Mouse (Mus musculus): ENCODE data around the gene Eef1a1.
A peak's percentile ranks its signal among the peaks of the same experiment; 100 is the strongest.
"Not testable (repeated sequence)": the region's sequence is repeated elsewhere in the genome, so short reads cannot be mapped to it uniquely, and the experiment has no call there.

Eef1a1 gene

DNA sequence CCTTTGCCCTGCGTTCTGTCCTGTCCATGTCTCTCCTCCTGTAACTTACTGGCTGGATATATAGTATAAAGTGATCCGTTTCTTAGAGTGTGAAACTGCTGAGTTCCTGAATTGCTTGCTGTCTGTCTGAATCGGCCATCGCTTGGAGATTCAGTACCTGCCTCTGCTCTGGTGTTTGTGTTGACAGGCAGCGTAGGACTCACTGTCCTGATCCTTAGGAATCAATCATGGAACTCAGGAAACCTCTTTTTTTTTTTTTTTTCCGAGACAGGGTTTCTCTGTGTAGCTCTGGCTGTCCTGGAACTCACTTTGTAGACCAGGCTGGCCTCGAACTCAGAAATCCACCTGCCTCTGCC is 17.7 kb upstream of the Eef1a1 start:
- no peak for DNase-seq

DNA sequence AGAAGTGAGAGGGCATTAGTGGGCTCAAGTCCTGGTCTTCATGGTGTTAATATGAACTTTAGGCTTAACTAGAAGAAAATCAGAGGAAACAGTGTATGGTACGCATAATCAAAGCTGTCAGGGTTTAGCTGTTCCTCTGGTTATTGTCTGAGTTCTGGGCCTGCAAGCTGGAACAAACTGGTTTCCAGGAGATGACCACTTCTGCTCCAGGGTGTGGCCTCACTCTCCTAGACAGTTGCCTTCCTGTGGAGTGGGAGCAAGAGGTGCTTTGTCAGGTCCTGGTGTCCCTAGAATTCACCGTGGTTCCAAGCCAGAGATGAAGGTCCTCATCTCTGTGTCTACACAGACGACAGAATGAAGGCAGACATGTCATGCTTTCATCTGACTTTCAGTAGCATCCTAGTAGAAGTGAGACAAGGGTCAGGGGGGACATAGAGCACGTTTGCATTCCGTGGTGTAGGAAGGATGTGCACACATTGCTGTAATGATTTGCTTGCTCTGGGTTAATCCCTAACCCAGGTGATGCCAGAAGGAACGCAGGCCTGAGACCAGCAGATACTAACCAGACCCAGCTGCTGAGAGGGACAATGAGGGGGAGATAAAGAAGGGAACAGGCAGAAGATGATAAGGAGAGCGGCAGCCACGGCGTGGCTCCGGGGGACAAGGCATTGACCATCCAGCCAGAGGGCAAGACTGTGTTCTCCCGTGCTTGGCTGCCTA is 17.2 kb upstream of the Eef1a1 start:
- peak; percentile 68 for DNase-seq

DNA sequence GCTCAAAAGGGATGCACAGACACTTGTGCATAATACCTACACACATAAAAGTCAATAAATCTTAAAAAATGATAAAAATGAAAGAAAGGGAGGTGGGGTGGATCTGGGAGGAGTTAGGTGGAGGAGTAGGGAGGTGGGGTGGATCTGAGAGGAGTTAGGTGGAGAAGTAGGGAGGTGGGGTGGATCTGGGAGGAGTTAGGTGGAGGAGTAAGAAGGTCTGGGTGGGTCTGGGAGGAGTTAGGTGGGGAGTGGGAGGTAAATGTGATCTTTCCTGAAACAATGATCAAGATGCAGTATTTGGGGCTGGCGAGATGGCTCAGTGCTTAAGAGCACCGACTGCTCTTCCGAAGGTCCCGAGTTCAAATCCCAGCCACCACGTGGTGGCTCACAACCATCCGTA is 16.3 kb upstream of the Eef1a1 start:
- no peak for DNase-seq

DNA sequence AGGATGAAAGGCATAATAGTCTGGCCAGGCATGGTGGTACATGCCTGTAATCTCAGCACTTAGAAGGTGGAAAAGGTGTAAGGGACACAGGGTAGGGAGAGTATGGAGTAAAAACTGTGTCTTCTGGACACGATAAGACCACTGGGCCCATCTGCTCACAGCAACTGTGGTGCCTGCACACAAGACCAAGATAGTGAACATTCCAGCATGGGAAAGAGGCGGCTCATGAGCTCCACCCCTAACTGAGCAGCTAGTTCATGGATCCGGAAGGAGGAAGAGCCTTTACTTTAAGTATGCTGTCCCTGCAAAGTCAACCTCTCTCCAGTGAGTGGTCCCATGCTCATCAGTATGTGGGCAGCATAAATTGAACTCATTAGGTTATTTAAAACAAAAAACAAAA is 15.7 kb upstream of the Eef1a1 start:
- DNase-seq = no peak

DNA sequence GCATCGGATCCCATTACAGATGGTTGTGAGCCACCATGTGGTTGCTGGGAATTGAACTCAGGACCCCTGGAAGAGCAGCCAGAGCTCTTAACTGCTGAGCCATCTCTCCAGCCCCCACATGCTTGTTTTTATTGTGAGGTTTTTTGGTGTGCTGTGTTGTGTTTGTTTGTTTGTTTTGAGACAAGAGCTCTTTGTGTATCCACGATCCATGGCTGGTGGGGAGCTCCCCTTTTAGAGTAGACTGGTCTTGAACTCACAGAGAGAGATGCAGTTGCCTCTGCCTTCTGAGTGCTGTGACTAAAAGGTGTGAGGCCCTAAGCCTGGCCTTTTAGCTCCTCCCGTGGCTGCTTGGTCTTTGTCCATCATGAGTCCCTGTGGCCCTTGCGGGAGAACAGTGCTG is 15.2 kb upstream of the Eef1a1 start:
- no peak for DNase-seq

DNA sequence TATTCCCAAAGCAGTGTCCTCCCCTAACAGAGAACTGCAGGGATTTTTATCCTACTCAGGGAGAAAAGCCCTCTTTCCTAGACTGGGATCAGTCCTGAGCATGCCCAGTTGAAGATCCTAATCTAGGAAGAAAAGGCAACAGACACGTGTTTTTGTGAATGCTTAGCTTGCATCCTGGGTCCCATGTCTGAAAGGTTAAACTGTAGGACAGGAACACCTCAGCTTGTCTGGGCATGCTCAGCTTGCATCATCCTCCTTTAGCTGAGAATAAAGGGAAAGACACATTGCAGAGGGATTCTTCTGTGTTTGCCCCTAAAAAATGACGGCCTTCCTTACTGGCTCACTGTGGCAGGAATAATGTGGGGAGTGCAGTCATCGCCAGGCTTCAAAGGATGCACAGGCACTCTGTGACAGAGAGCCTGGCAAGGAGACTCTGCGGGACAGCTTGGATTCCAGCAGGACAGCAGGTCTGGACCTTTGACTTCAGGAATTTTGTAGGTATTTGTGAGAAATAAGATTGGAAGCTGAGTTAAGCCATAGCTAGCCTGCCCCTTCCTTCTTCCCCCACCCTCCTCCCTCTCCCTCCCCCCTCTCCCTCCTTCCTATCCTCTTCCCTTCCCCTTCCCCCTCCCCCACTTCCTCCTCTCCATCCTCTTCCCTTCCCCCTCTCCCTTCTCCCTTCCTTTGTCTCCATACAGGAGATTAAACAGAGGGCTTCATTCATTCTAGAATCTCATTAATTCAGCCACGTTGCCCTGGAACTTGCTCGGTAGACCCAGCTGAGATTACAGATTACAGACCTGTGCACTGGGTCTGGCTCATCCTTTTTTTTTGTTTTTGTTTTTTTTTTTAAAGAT is 14.5 kb upstream of the Eef1a1 start:
- no peak for DNase-seq

DNA sequence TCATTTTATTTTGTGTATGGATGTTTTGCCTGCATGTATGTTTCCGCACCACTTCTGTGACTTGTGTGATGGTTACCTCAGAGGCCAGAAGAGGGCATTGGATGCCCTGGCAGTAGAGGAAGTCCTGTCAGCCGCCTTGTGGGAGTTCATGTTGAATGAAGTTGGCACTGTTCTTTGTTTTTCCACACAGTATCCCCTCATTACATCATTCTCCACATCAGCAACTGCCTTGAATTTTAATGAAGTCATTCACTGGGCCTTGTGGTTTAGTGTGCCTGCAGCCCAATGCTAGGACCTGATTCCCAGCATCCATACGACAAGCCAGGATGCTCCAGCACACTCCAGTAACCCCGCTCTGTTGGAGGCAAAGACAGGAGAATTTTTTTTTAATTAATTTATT is 12.3 kb upstream of the Eef1a1 start:
- DNase-seq = no peak

DNA sequence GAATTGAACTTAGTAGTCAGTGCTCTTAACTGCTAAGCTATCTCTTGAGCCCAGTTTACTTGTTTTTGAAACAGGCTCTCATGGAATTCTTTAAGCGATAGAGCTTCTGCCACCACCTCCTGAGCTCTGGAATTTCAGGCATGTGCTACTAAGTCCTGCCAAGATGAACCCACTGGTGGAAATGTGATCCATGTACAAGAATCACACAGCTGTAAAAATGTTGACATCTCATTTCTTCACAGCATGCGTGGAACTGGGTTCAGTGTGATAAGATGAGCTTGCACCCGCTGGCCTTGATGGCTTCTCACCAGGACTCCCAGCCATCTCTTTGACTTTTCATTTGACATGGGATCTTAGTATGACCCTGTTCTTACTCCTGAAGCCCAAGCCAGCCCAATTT is 11.4 kb upstream of the Eef1a1 start:
- no peak for DNase-seq

DNA sequence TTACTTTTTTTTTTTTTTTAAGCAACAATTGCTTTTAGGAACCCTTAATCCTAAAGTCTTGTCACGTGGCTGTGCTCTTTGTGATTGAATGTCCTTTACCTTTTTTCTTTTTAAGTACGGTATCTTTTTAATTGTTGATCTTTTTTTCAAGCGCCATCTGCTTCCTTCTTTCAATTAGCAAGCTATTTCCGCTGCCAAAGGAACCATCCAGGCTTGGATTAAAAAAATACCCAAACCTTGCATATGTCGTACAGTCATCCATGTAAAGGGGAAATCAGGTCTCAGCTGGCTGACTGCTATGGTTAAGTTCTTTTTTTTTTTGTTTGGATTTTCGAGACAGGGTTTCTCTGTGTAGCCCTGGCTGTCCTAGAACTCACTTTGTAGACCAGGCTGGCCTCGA is 4.2 kb upstream of the Eef1a1 start:
- DNase-seq = no peak

DNA sequence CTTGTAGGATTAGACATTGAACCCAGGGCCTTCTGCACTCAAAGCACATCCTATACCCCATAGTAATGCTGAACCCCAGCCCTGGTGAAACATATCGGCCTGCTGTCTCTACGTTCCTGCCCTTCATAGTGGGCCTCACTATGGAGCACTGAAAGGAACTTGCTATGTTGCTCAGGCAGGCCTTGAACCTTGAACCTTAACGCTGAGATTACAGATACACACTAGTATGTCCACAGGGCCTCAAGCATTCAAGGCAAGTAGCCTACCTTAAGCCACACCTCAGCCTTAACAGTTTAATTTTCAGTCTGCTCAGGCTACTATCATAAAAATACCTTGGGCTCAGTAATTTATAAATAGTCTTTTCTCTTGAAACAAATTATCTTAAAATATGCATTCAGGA is 3.3 kb upstream of the Eef1a1 start:
- no peak for DNase-seq

DNA sequence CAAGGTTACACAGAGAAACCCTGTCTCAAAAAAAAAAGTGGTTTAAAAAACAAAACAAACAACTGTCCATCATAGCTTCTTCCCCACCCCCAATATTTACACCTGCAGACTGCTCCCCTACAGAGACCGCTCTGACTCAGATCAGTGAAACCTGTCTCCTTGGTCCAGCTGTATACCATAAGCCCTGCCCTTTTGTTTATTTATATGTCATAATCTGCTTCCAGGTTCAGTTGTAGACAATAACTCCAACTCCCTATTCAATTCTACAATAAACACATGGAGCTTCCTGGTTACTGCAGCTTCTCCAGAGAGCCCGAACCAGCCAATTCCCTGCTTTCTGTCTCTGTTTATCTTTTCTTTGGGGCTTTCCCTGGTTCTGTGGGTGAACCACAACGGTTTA is 2.2 kb upstream of the Eef1a1 start:
- DNase-seq = no peak

DNA sequence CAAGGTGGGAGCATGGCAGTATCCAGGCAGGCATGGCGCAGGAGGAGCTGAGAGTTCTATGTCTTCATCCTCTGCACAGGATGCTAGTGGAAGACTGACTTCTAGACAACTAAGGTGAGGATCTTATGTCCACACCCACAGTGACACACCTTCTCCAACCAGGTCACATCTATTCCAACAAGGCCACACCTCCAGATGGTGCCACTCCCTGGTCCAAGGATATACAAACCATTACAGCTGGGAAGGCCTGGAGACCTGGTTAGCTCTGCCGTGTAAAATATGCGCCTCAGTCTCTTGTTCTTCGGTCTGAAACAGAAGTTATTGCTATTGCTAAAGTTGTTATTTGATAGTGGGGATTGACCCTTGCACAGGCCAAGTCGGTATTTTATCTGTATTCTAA is 930 bp downstream of the Eef1a1 start:
- DNase-seq = not testable (repeated sequence)

DNA sequence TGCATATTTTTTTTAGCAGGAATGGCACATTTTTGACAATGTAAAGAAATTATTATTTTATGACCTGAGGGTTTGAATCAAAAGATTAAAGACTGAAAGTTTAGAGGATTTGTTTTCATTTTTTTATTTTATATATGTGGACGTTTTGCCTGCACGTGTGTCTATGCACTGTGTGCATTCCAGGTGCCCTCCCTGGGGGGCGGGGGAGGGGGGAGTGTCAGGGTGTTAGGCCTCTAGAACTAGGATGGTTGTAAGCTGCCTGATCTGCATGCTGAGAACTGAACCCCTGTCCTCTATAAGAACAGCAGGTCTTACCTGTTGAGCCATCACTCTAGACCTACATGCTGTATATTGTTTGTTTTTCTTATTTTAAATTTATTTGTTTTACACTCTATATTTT is 4.3 kb downstream of the Eef1a1 start:
- no peak for DNase-seq

DNA sequence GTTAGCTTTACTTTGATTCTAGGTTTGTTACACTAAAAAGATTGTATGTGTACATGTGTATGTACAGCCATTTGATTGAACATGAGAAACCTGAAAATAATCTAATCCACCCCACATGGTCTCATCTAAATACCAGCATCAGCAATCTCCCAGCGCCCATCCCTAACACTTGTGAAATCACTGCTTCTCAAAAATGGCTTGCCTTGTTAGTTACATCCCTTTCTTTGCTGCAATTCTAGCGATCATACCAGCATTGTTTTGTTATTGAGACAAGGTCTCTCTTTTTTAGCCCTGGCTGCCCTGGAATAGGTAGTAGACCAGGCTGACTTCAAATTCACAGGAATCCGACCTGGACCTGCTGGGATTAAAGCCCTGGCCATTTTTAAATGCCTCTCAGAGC is 6.6 kb downstream of the Eef1a1 start:
- no peak for DNase-seq

DNA sequence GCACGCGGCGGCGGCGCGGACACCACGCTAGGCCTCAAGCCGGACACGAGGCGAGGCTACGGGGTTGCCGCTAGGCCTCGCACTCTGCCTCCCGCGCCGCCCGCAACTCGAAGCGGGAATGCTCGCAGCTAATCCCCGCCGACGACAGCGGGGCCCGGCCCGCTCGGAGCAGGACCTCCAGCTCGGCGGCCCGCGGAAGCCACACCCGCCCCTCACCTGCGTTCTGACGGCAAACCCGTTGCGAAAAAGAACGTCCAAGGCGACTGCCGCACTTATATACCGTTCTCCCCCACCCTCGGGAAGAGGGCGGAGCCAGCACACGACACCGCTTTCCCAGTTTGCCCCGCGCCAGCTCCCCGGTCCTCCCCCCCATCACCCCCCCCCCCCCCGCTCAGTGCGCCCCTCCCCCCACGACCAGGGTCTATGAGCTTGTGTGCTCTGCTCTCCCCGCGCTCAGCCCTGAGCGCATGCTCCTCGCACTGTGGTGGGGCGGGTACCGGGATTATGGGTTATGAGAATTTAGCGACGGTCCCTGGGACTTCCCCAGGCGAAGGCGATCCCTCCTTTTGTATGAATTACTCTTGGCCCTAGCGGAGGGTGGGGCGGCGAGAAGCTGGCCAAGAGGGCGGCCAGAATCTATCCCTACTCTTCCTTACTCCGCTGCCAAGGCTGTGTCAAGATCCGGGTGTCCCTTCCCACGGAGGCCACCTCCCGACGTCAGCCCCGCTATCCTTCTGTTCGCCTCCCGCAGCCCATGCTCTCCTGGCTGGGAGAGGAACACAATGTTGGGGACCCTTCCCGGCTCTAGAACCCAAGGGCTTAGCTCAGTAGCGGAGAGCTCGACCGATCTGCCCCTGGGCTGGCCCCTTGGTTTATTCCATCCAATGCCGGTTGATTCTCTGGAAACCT is 7.3 kb downstream of the Eef1a1 start:
- peak; percentile 98 for DNase-seq

DNA sequence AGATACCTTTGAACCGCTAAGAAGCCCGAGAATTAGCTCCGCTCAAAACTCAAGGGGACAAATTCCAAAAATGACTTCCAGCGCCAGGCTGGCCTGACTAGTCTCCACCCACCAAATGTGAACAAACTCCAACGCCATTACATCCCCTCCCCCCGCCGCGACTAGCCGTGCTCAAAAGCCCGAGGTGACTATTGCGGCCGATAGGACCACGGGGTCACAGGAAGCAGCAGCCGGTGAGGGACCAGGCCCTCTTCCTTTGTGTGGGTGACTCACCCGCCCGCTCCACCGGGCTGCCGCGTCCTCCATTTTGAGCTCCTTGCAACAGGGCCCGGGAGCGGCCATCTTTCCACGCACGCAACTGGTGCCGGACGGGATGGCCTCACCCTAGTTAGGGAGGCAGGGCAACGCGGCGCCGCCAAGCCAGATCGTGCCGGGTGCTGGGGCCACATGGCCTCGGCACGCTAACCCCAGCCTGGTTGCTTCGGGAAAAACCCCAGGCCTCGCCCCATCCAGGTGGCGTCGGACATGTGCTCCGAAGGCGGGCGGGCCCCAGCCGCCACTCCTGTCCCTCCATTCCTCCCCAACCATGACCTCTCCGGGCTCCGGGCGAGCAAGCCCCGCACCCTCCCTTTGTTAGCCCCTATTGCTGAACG is 8.1 kb downstream of the Eef1a1 start:
- peak; percentile 83 for DNase-seq

DNA sequence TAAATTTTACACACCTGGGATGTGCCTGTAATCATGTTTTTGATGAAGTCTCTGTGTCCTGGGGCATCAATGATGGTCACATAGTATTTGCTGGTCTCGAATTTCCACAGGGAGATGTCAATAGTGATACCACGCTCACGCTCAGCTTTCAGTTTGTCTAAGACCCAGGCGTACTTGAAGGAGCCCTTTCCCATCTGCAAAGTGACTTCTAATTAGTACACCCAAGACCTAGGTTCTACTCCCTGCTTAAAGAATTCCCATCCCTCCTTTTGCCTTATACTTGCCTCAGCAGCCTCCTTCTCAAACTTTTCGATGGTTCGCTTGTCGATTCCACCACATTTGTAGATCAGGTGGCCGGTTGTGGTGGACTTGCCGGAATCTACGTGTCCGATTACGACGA is 8.7 kb downstream of the Eef1a1 start:
- DNase-seq = not testable (repeated sequence)

DNA sequence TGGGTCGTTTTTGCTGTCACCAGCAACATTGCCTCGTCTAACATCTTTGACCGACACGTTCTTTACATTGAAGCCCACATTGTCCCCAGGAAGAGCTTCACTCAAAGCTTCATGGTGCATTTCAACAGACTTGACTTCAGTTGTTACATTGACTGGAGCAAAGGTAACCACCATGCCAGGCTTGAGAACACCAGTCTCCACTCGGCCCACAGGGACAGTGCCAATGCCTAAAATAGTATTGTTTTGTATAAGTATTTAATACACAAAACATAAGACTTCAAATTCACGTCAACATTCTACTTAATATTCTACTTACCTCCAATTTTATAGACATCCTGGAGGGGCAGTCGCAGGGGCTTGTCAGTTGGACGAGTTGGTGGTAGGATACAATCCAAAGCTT is 9.6 kb downstream of the Eef1a1 start:
- DNase-seq = not testable (repeated sequence)

DNA sequence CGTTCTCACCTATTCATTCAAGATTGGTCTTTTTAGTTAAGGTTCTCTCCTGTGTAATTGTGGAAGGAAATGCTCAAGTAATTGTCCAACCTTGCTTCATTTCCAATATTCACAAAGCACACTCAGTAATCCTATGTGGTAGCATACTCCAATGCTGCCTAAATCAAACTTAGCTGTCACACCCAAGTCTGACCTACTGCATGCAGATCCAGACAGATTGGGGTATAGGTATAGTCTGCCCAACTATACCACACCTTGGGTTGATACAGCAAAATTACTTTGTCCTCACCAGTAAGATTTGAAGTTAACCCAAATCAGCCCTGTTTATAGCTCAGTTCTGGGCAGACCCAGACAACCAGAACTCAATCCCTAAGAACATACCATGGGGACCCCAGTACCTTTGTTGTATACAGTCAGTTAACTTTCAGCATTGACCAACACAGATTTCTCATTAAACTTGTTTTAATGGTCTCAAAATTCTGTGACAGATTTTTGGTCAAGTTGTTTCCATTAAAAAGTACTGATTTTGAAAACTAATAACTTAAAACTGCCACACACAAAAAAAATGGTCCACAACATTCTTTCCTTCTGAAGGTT is 10.8 kb downstream of the Eef1a1 start:
- not testable (repeated sequence) for DNase-seq

DNA sequence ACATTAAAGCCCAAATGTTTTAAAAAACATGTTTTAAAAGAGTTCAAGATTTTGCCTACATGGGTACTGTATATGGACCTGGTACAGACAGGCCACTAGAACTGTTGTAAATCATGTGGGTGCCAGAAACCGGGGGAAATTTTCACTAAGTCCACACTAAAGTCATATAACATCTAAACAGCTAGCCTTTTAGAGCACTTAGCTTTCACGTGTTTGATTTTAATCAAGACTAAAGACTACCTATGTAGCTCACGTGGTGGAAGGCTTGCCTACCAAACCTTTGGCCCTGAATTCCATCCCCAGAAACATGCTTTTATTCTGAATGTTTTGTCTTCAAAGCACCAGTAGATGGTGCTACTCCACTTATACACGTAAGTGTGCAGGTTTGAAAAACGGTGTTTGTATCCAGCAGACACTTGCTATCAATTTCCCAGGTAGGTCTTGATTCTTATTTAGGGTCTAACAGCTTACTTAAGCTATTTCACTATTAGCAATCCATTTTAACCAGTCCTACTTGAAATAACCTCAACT is 11.9 kb downstream of the Eef1a1 start:
- DNase-seq = no peak

DNA sequence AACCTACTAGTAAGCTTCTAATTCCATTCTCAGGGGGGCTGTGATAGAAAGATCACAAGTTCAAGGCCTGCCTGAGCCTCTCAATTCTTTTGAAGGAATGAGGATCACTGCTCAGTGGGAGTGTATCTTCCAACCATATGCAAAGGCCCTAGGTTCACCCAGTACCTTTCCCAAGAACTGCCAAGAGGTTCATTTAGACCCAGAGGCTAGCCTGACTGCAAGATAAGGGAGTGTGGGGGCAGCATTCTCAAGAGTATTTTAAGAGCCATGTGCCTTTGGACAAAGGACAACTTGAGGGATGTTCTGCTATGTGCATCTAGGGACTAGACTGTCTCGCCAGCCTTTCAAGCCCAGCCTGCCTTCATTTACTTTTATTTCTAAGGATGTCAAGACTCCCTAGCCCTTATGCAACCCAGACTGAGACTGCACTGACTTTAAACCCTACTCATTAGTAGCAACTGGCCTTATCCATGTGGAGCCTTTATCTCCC is 12.4 kb downstream of the Eef1a1 start:
- no peak for DNase-seq

DNA sequence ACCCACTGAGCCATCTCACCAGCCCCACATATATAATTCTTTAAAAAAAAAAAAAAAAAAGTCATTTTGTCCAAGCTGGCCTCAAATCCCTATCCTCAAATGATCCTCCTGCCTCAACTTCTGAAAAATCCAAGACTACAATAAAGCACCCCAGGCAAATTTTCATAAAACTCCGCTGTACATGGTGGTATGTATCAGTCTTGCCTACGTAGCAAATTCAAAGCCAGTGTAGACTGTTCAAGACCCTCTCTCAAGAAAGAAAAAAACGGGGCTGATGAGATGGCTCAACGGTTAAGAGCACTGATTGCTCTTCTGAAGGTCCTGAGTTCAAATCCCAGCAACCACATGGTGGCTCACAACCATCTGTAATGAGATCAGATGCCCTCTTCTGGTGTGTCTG is 13.1 kb downstream of the Eef1a1 start:
- DNase-seq = no peak
